ENCODE assay signal across 21 mouse cellular contexts in genomic region chr2:101832361-101832760, GRCm38 (mm10). TPM values are rescaled to one million over a fixed set of nuclear protein-coding genes. Genes with fewer than 3 reads are reported as not detected.
A peak's percentile ranks its signal among the peaks of the same experiment; 100 is the strongest.
DNase-seq lines count a peak whose midpoint lies in the region; ATAC-seq and TF ChIP-seq lines count a peak whose summit lies in the region.
"Had no signal": no experiment of that assay in that cellular context is flagged by ENCODE, and none has a peak within 500 bp of the region (broad histone marks: within the 10 kb centered on the region; RNA-seq: fewer than 3 reads in every experiment).

No protein-coding gene starts in this region.

- H3K79me2 ChIP-seq in liver, adult 2 months (ENCODE audit: control insufficient read depth, insufficient read depth, low read length): no peaks in the 10 kb centered on the region

- H3K9ac ChIP-seq in liver, adult 2 months (ENCODE audit: low read depth, low read length): no peak overlapping the region
- H3K9ac ChIP-seq in liver, embryonic 12.5 days: no peak overlapping the region
- H3K9ac ChIP-seq in midbrain, embryonic 11.5 days (ENCODE audit: low read length): no peak overlapping the region
- no peak overlapping the region for H3K9ac ChIP-seq in midbrain, embryonic 16.5 days (ENCODE audit: low read depth, low read length)
- H3K9ac ChIP-seq: forebrain, embryonic 13.5 days; hindbrain, embryonic 12.5 days; hindbrain, embryonic 15.5 days had no signal

- ATAC-seq in liver, embryonic 12.5 days: no peak
- no peak for ATAC-seq in midbrain, embryonic 11.5 days (ENCODE audit: low FRiP score)
- no peak for ATAC-seq in midbrain, embryonic 16.5 days
- ATAC-seq: activated CD4-positive, CD25-positive, alpha-beta regulatory T cell, adult 4 months; forebrain, embryonic 13.5 days; forebrain, embryonic 16.5 days had no signal

- H3K36me3 ChIP-seq in liver, adult 2 months (ENCODE audit: control insufficient read depth, insufficient read depth, low read length): no peaks in the 10 kb centered on the region
- no peaks in the 10 kb centered on the region for H3K36me3 ChIP-seq in liver, embryonic 12.5 days
- no peaks in the 10 kb centered on the region for H3K36me3 ChIP-seq in midbrain, embryonic 11.5 days (ENCODE audit: control insufficient read depth, insufficient read depth, low read length)
- no peaks in the 10 kb centered on the region for H3K36me3 ChIP-seq in midbrain, embryonic 16.5 days (ENCODE audit: control insufficient read depth, insufficient read depth, low read length)
- H3K36me3 ChIP-seq: forebrain, embryonic 10.5 days; heart, embryonic 10.5 days; hindbrain, embryonic 12.5 days; hindbrain, embryonic 15.5 days had no signal

- no peak for TF ChIP-seq POLR2A in liver, adult 2 months (IDR thresholded peaks at IDR 0.05; ENCODE audit: extremely low read depth, insufficient read depth, low read length)

- H3K27ac ChIP-seq in liver, adult 2 months (replicated peaks; ENCODE audit: insufficient read depth, low read depth, low read length): no peak overlapping the region
- H3K27ac ChIP-seq in liver, embryonic 12.5 days: no peak overlapping the region
- no peak overlapping the region for H3K27ac ChIP-seq in midbrain, embryonic 11.5 days (ENCODE audit: low read depth, low read length)
- no peak overlapping the region for H3K27ac ChIP-seq in midbrain, embryonic 16.5 days (ENCODE audit: low read length)
- H3K27ac ChIP-seq: forebrain, embryonic 10.5 days; forebrain, embryonic 13.5 days; heart, embryonic 10.5 days; hindbrain, embryonic 12.5 days; hindbrain, embryonic 15.5 days had no signal

- H3K9me3 ChIP-seq in liver, embryonic 12.5 days (replicated peaks): no peaks in the 10 kb centered on the region
- no peaks in the 10 kb centered on the region for H3K9me3 ChIP-seq in midbrain, embryonic 11.5 days (ENCODE audit: control insufficient read depth, low read length)
- H3K9me3 ChIP-seq in midbrain, embryonic 16.5 days (replicated peaks; ENCODE audit: control insufficient read depth, low read length, poor library complexity, severe bottlenecking): no peaks in the 10 kb centered on the region
- H3K9me3 ChIP-seq: forebrain, embryonic 10.5 days; forebrain, embryonic 13.5 days; heart, embryonic 10.5 days; hindbrain, embryonic 12.5 days; hindbrain, embryonic 15.5 days had no signal

- peak; percentile 91 for DNase-seq in heart, adult 11 months
- no peak for DNase-seq in heart, adult 9 months (ENCODE audit: low spot score in 2 of 2)
- peak; percentile 31 for DNase-seq in liver, adult 2 months (ENCODE audit: extremely low read depth, low read depth, low spot score)
- DNase-seq in midbrain, embryonic 11.5 days (ENCODE audit: low spot score, missing footprints): peak; percentile 79
- DNase-seq: adrenal gland, postnatal 10 days; adrenal gland, postnatal 36 days; cerebellum, adult 18-20 months; cerebellum, adult 9-10 months; cerebellum, postnatal 14 days; gastrocnemius, postnatal 10 days; gastrocnemius, postnatal 36 days had no signal

- H3K4me1 ChIP-seq in liver, adult 2 months (ENCODE audit: control insufficient read depth, insufficient read depth, low read length): peaks cover 7% of the 10 kb centered on the region
- H3K4me1 ChIP-seq in liver, embryonic 12.5 days: peaks cover 6% of the 10 kb centered on the region
- peaks cover 8% of the 10 kb centered on the region; the same call in 1 of the 2 replicates for H3K4me1 ChIP-seq in midbrain, embryonic 11.5 days (ENCODE audit: control insufficient read depth, insufficient read depth, low read length)
- H3K4me1 ChIP-seq in midbrain, embryonic 16.5 days (ENCODE audit: control insufficient read depth, insufficient read depth, low read length): no peaks in the 10 kb centered on the region

- no peak overlapping the region for H3K4me3 ChIP-seq in liver, adult 2 months (ENCODE audit: insufficient read depth, low read depth, low read length)
- no peak overlapping the region for H3K4me3 ChIP-seq in liver, embryonic 12.5 days
- H3K4me3 ChIP-seq in midbrain, embryonic 11.5 days (ENCODE audit: low read depth, low read length): no peak overlapping the region
- no peak overlapping the region for H3K4me3 ChIP-seq in midbrain, embryonic 16.5 days (ENCODE audit: low read depth, low read length)
- H3K4me3 ChIP-seq: forebrain, embryonic 10.5 days; forebrain, embryonic 13.5 days; heart, embryonic 10.5 days; hindbrain, embryonic 12.5 days; hindbrain, embryonic 15.5 days had no signal

- H3K27me3 ChIP-seq in liver, adult 2 months (ENCODE audit: control insufficient read depth, insufficient read depth, low read length): no peaks in the 10 kb centered on the region
- H3K27me3 ChIP-seq in liver, embryonic 12.5 days (replicated peaks): no peaks in the 10 kb centered on the region
- H3K27me3 ChIP-seq in midbrain, embryonic 11.5 days (ENCODE audit: control insufficient read depth, insufficient read depth, low read length): no peaks in the 10 kb centered on the region
- H3K27me3 ChIP-seq in midbrain, embryonic 16.5 days (ENCODE audit: control insufficient read depth, insufficient read depth, low read depth, low read length): no peaks in the 10 kb centered on the region
- H3K27me3 ChIP-seq: forebrain, embryonic 13.5 days; hindbrain, embryonic 12.5 days; hindbrain, embryonic 15.5 days had no signal

- no peak overlapping the region for H3K4me2 ChIP-seq in liver, embryonic 12.5 days
- H3K4me2 ChIP-seq in midbrain, embryonic 11.5 days: no peak overlapping the region
- H3K4me2 ChIP-seq in midbrain, embryonic 16.5 days (ENCODE audit: low read length): no peak overlapping the region
- H3K4me2 ChIP-seq: forebrain, embryonic 13.5 days; hindbrain, embryonic 12.5 days; hindbrain, embryonic 15.5 days had no signal

- WGBS in liver, adult 2 months: 54% methylated on average over 9 of the region's 9 CpGs
- 59% methylated on average over 9 of the region's 9 CpGs for WGBS in liver, embryonic 12.5 days (ENCODE audit: insufficient replicate concordance)
- WGBS in midbrain, embryonic 11.5 days: 87% methylated on average over 9 of the region's 9 CpGs
- WGBS in midbrain, embryonic 16.5 days: 80% methylated on average over 9 of the region's 9 CpGs

- no peak for TF ChIP-seq CTCF in liver, adult 2 months (IDR thresholded peaks at IDR 0.05; ENCODE audit: low read depth, low read length)

RNA-seq across cellular contexts. Expression of gene Prr5l, which starts 50.5 kb away (rescaled TPM):
- total RNA-seq in liver, adult 2 months (2014; rRNA removed): 1.4 and 2.0 TPM in 2 replicates
- 0.72 and 1.0 TPM in 2 replicates for polyA plus RNA-seq in liver, adult 2 months (2012; rRNA removed)
- polyA plus RNA-seq in liver, embryonic 12.5 days (2016; fragmentation: Nextera tagmentation; extraction: Ambion mirVana): 5.1 and 5.5 TPM in 2 replicates
- polyA plus RNA-seq in midbrain, embryonic 11.5 days (2014; fragmentation: Nextera tagmentation; extraction: Ambion mirVana): 12.6 and 15.5 TPM in 2 replicates
- polyA plus RNA-seq in midbrain, embryonic 16.5 days (2015; fragmentation: Nextera tagmentation; extraction: Ambion mirVana): 4.6 and 4.7 TPM in 2 replicates
- total RNA-seq: granulocyte monocyte progenitor cell, adult 5-6 weeks had no signal

RNA-seq across cellular contexts. Expression of gene Commd9, which starts 53.7 kb away (rescaled TPM):
- 26.6 and 30.7 TPM in 2 replicates for total RNA-seq in liver, adult 2 months (2014; rRNA removed)
- 44.1 and 44.4 TPM in 2 replicates for polyA plus RNA-seq in liver, adult 2 months (2012; rRNA removed)
- polyA plus RNA-seq in liver, embryonic 12.5 days (2016; fragmentation: Nextera tagmentation; extraction: Ambion mirVana): 28.8 and 29.0 TPM in 2 replicates
- polyA plus RNA-seq in midbrain, embryonic 11.5 days (2014; fragmentation: Nextera tagmentation; extraction: Ambion mirVana): 69.8 and 75.0 TPM in 2 replicates
- polyA plus RNA-seq in midbrain, embryonic 16.5 days (2015; fragmentation: Nextera tagmentation; extraction: Ambion mirVana): 105 and 119 TPM in 2 replicates

Comparison
In these comparisons a context has a peak if more than half of its experiments do, and no peak if none do; other contexts are left out.
1. DNase-seq: peak in heart, adult 11 months (single experiment), liver, adult 2 months (single experiment) and midbrain, embryonic 11.5 days (single experiment); none in heart, adult 9 months (0 of 2).